18 mouse cellular contexts compared by ENCODE assay signal in genomic region chr10:83385330-83385910, GRCm38 (mm10). TPM values are rescaled to one million over a fixed set of nuclear protein-coding genes. Genes with fewer than 3 reads are reported as not detected.
"Had no signal": no experiment of that assay in that cellular context is flagged by ENCODE, and none has a peak within 500 bp of the region (broad histone marks: within the 10 kb centered on the region; RNA-seq: fewer than 3 reads in every experiment).

No protein-coding gene starts in this region.

- H3K4me2 ChIP-seq: limb, embryonic 13.5 days; lung, embryonic 14.5 days; midbrain, embryonic 12.5 days; midbrain, embryonic 15.5 days; neural tube, embryonic 13.5 days had no signal

- H3K27me3 ChIP-seq: limb, embryonic 13.5 days; midbrain, embryonic 12.5 days; midbrain, embryonic 15.5 days; neural tube, embryonic 13.5 days had no signal

- H3K27ac ChIP-seq: limb, embryonic 10.5 days; limb, embryonic 13.5 days; macrophage; midbrain, embryonic 12.5 days; midbrain, embryonic 15.5 days; neural tube, embryonic 13.5 days had no signal

- H3K4me3 ChIP-seq: limb, embryonic 10.5 days; limb, embryonic 13.5 days; midbrain, embryonic 12.5 days; midbrain, embryonic 15.5 days; myocyte; neural tube, embryonic 13.5 days had no signal

- DNase-seq: kidney, adult 18-20 months; kidney, adult 9 months; kidney, postnatal 14 days; kidney, postnatal 4 days; lung, embryonic 14.5 days; retina, postnatal 1 day; right cerebral cortex, postnatal 4 days; thymus, postnatal 36 days had no signal

- H3K4me1 ChIP-seq: limb, embryonic 10.5 days; limb, embryonic 13.5 days; midbrain, embryonic 12.5 days; midbrain, embryonic 15.5 days; neural tube, embryonic 13.5 days had no signal

- ATAC-seq: intestine, embryonic 16.5 days; lung, postnatal 0 days; midbrain, embryonic 15.5 days had no signal

- H3K36me3 ChIP-seq: midbrain, embryonic 15.5 days had no signal

- H3K9ac ChIP-seq: limb, embryonic 13.5 days; lung, embryonic 14.5 days; midbrain, embryonic 12.5 days; midbrain, embryonic 15.5 days; neural tube, embryonic 13.5 days had no signal

- H3K9me3 ChIP-seq: limb, embryonic 10.5 days; limb, embryonic 13.5 days; midbrain, embryonic 12.5 days; midbrain, embryonic 15.5 days; neural tube, embryonic 13.5 days had no signal

RNA-seq across cellular contexts. Expression of gene Slc41a2, which starts 47.7 kb away (rescaled TPM):
- polyA plus RNA-seq: liver, embryonic 16.5 days had no signal
